Mouse (Mus musculus): Measurements from ENCODE around the gene Mthfd2.

Gene Mthfd2

DNA sequence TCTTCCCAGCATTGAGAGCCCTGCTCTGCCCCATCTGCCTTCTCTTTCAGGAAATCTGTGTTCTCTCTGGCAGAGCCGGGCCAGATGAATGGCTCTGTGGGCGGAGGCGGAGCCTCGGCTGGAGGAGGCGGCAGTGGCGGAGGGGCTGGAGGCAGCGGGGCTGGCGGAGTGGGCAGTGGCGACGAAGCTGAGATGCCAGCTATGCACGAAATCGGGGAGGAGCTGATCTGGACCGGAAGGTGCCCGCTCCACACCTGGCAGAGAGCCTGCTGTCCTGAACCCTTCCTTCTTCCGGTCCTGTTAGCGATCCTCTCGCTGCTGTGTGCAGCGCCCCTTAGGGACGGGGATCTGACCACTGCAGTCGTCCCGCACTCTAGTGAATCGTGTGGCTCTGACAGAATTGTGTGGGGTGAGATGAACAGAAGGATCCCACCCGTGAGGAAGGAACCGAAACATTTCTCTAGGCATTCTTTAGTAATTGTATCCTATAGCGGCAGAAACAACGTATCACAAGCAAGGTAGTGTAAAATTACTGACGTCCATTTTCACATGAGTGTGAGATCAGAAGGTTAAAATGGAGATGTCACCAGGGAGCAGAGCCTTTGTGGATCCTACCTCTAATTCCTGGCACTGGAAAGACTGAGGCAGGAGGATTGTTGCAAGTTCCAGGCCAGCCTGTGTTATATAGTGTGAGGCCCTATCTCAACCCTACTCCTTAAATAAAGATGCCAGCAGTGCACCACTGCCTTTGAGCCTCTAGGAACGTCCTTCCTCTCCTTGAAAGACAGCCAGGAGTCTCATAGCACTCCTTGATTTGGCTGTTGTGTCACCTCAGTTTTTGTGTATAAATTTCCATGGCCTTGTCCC, 57.3 kb downstream of the Mthfd2 start:
- DNase-seq (ENCODE audit: low read depth, low spot score): peak; percentile 88

DNA sequence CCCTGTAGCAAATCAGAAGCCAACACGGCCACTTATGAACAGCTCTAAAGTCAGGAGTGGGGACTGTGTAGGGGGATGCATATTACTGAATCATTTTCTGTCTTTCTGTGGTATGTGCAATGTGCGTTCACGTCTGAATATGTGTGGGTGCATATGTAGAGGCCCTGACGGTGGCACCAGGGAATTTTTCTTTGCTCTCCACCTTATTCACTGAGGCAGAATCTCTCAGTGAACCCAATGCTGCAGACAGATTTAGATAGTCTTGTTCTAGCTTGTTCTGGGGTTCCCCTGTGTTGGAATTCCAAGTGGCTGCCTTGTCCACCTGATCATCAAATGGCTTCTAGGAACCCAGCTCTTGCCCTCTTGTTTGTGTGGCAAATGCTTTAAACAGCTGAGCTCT, 58.1 kb downstream of the Mthfd2 start:
- no peak for DNase-seq (ENCODE audit: low read depth, low spot score)

DNA sequence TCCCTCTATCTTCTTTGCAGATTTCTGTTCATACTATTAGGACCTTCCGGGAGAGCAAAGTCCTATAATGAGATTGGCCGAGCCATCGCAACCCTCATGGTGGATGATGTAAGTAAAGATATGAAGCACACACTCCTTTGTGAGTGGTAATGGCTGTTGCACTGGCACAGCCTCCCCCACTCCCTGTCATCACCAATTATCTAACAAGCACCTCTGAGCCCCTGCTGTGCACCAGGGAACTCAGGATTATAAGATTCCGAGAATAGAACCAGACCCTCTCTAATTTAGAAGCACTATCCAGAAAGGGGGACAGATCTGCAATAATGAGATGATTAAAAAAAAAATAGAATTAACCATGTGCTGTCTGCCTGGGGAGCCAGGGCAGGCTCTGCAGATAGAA, 60.1 kb downstream of the Mthfd2 start:
- DNase-seq (ENCODE audit: low read depth, low spot score): no peak

GRCm38 (mm10) chr6:83265253-83265652, 60.5 kb downstream of the Mthfd2 start:
- DNase-seq (ENCODE audit: low read depth, low spot score): no peak

DNA sequence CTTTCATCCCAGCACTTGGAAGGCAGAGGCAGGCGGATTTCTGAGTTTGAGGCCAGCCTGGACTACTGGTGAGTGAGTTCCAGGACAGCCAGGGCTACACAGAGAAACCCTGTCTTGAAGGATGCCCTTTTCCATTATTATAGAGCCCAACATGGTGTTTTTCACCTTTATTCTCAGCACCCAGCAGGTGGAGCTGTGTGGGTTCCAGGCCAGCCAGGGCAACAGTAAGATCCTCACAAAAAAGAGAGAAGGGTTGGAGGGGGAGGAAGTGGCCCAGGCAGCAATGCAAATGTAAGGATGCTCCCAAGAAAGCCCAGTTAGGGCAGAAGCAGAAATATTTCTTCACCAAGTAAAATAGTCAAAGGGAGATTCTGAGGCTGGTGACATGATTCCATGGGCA, 61.2 kb downstream of the Mthfd2 start:
- no peak for DNase-seq (ENCODE audit: low read depth, low spot score)

All from skeletal muscle tissue, adult 2 months (tissue).